Mouse (Mus musculus) kidney, adult 2 months (tissue): ENCODE measurements around the gene Snrnp200.

ENCODE experiments used
- CTCF ChIP-seq: fragments of 200-500 bp; conservative IDR thresholded peaks from 2 replicates; pipeline ENCODE4 v1.5.1; 2011; ENCODE audit warnings: low read depth, mild to moderate bottlenecking, control low read depth, low read length, moderate library complexity, mixed read lengths; ENCODE audit not compliant: insufficient read depth, insufficient read length
- POLR2A ChIP-seq: fragments of 200-500 bp; IDR thresholded peaks from one replicate; pipeline ENCODE4 v1.6.1; 2011; ENCODE audit warnings: low read depth, low read length, control low read depth

GRCm38 (mm10) chr2:127262480-127262879 lies 54.3 kb downstream of the Snrnp200 start:
- no peak for TF ChIP-seq POLR2A
- TF ChIP-seq CTCF: no peak
